Mouse (Mus musculus) C2C12 (cell line): ENCODE data around the gene Ms4a6b.

Experiments used
- CEBPB ChIP-seq: IDR thresholded peaks from one replicate; pipeline ENCODE4 v1.6.1; 2011; ENCODE audit warnings: low read depth, mild to moderate bottlenecking, control low read depth, moderate library complexity
- CTCF ChIP-seq: IDR thresholded peaks from one replicate; pipeline ENCODE4 v1.5.1; 2011; ENCODE audit not compliant: control insufficient read depth, insufficient read depth, insufficient read length
- MAX ChIP-seq: IDR thresholded peaks from one replicate; pipeline ENCODE4 v1.6.1; 2011; ENCODE audit warnings: mild to moderate bottlenecking, control low read depth
- MYOG ChIP-seq: IDR thresholded peaks from one replicate; pipeline ENCODE4 v1.6.1; 2011; ENCODE audit not compliant: control insufficient read depth, insufficient read length; ENCODE audit errors: extremely low read depth
- USF1 ChIP-seq: IDR thresholded peaks from one replicate; pipeline ENCODE4 v1.6.1; 2011; ENCODE audit warnings: low read depth, mild to moderate bottlenecking, control low read depth, moderate library complexity

- TF ChIP-seq CTCF (no peak), CEBPB (no peak), USF1 (no peak), MAX (no peak), MYOG (no peak)
Measured at GRCm38 (mm10) chr19:11547911-11548310, 31.6 kb downstream of the Ms4a6b start.
